Mouse (Mus musculus) hematopoietic stem cell, adult 5-6 weeks (primary cell): ENCODE measurements around the gene Vmn1r9. TPM values are rescaled to one million over a fixed set of nuclear protein-coding genes. Genes with fewer than 3 reads are reported as not detected.
A peak's percentile ranks its signal among the peaks of the same experiment; 100 is the strongest.
"Not testable (repeated sequence)": the region's sequence is repeated elsewhere in the genome, so short reads cannot be mapped to it uniquely, and the experiment has no call there.

Source experiments
- ATAC-seq, 2 experiments: fragments of 125-278 bp in 1 of 2; replicated peaks in 1 of 2; 2 replicates each; pipeline ENCODE4 v1.8.0; 2016 to 2017; ENCODE audit warnings: inconsistent platforms in 2 of 2, mild to moderate bottlenecking in 2 of 2, moderate number of reproducible peaks in 2 of 2, low read depth in 1 of 2, moderate TSS enrichment in 1 of 2; ENCODE audit not compliant: low FRiP score in 2 of 2, poor library complexity in 2 of 2, severe bottlenecking in 2 of 2, insufficient read depth in 1 of 2, low TSS enrichment in 1 of 2
- total RNA-seq: library from RNA; stranded (forward); fragments of 172-1452, 232-1000 nt; gene quantifications from 2 replicates; pipeline ENCODE4 v1.2.3, GENCODE M21; 2017

The Vmn1r9 gene
- total RNA-seq = not detected in 2 replicates

DNA sequence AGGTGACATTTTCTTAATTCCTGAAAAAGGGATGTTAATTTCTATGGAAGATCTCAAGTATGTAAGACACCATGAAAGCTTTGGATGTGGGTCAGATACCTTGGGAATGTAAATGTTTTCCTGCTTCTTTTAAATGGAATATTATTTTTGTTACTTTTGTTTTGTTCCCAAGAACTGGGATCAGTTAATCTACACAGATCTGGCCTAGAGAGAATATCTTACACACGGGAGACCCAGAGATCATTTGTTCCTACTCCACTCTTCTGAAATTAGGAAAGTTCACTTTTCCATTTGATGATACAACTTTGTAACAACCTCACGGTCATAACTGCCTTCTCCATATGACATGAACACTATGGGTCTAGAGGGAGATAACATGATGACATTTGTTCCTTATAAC, at the start of gene Vmn1r9:
Gene Vmn1r9, plus strand, starts transcription at position 301 of the 400 bp plus-strand sequence.
- ATAC-seq = no peak

- ATAC-seq = not testable (repeated sequence)
Measured at GRCm38 (mm10) chr6:57025224-57025623, 41.4 kb upstream of the Vmn1r9 start, which contains the start of gene Vmn1r7. Vmn1r7 (minus strand) TSS chr6:57025324.

DNA sequence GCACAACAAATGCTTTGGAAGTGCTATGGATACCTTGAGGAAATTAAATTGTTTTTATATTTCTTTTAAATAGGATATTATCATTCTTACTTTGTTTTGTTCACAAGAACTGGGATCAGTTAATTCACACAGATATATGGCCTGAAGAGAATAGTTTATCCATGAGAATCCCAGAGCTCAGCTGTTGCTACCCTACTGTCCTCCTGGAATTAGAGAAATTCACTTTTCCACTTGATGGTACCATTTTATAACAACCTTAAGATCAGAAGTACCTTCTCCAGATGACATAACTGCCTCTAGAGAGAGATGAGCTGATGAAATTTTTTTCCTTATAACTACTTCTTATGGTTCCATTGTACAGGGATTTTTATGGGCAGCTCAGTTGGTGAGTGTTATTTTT, 34.6 kb upstream of the Vmn1r9 start, which contains the start of gene Vmn1r8:
Gene Vmn1r8, plus strand, starts transcription at position 301 of the 400 bp plus-strand sequence.
- no peak for ATAC-seq

DNA sequence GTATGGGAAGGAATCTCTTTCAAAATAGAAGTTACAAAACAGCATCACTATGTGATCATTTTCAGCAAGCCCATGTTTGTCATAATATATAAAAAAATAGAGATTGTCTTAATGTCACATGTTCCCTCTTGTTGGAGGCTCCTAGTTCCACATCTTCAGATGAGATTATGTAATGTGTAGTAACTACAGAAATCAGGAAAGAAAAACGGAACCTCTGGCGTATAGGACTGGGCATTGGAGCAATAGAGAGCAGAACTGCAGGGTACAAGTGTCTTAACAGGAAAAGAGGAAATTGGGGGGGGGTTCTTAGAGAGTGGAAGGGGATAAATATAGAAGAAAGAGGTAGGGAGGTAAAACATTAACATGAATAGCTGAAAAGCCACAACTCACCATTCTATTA, 31.9 kb upstream of the Vmn1r9 start:
- ATAC-seq = no peak

GRCm38 (mm10) chr6:57063730-57064129, 2.9 kb upstream of the Vmn1r9 start:
- peak in 1 of 2 experiments; percentile 56; a peak in 1 of 4 replicates for ATAC-seq

DNA sequence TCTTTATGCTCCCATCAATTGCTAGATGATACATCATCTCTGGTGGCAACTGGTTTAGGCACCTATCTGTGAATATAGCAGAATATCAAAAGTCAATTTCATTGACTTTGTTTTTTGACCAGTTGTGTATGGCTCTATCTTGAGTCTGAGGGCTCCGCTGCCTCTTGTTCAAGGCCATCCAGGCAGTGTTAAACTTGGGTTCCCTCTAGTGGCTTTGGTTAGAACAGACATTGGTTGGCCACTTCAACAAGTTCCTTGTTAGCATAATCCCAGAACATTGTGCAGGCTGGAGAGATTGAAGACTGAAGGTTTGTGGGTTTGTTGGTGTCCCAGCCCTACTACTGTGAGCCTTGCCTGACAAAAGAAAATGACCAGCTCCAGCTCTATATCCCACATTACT, 39.8 kb downstream of the Vmn1r9 start:
- peak in 1 of 2 experiments; percentile 56; a peak in 2 of 4 replicates for ATAC-seq

DNA sequence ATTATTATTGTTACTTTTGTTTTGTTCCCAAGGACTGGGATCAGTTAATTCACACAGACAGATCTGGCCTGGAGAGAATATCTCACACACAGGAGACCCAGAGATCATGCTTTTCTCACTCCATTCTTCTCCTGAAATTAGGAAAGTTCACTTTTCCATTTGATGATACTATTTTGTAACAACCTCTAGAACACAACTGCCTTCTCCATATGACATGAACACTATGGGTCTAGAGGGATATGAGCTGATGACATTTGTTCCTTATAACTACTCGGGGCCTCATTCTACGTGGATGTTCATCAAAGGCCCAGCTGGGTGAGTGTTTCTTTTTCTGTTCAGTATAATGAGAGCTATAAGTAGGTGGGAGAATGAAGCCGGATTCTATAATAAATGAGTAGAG, 42.6 kb downstream of the Vmn1r9 start, which contains the start of gene Vmn1r10:
Gene Vmn1r10, plus strand, starts transcription at position 301 of the 400 bp plus-strand sequence.
- ATAC-seq = no peak

Other genes starting within 250 kb of the Vmn1r9 start
- gene Fkbp9, start 234.7 kb upstream of the Vmn1r9 start, total RNA-seq = 24.0 and 28.7 TPM in 2 replicates
- 91.3 and 103 TPM in 2 replicates for gene Nt5c3, start 142.9 kb upstream of the Vmn1r9 start, total RNA-seq
- 1.1 and 1.4 TPM in 2 replicates for gene Vmn1r4, start 142.8 kb upstream of the Vmn1r9 start, total RNA-seq
- gene Vmn1r5, start 96.5 kb upstream of the Vmn1r9 start, total RNA-seq = not detected in 2 replicates
- gene Vmn1r6, start 69.5 kb upstream of the Vmn1r9 start, total RNA-seq = not detected in 2 replicates
- not detected in 2 replicates for gene Vmn1r7, start 41.5 kb upstream of the Vmn1r9 start, total RNA-seq
- not detected in 2 replicates for gene Vmn1r8, start 34.5 kb upstream of the Vmn1r9 start, total RNA-seq
- not detected in 2 replicates for gene Vmn1r10, start 42.7 kb downstream of the Vmn1r9 start, total RNA-seq
- gene Vmn1r11, start 66.7 kb downstream of the Vmn1r9 start, total RNA-seq = not detected in 2 replicates
- gene Vmn1r12, start 90.1 kb downstream of the Vmn1r9 start, total RNA-seq = not detected in 2 replicates
- gene Vmn1r13, start 136.5 kb downstream of the Vmn1r9 start, total RNA-seq = not detected in 2 replicates
- gene Vmn1r14, start 164.9 kb downstream of the Vmn1r9 start, total RNA-seq = not detected in 2 replicates
- gene Vmn1r15, start 191.2 kb downstream of the Vmn1r9 start, total RNA-seq = not detected in 2 replicates